Mouse (Mus musculus) cerebellum, adult 2 months (tissue): Measurements from ENCODE around the gene Gm11985. TPM values are rescaled to one million over a fixed set of nuclear protein-coding genes. Genes with fewer than 3 reads are reported as not detected.
A peak's percentile ranks its signal among the peaks of the same experiment; 100 is the strongest.

ENCODE experiments used
- DNase-seq, 2 experiments: peaks; one replicate each; pipeline ENCODE4 v3.0.0; 2021
- H3K27ac ChIP-seq: fragments of 200-500 bp; 2 replicates; pipeline ENCODE4 v1.5.1; 2012; ENCODE audit warnings: low read length, control low read depth, inconsistent platforms; ENCODE audit not compliant: insufficient read depth
- H3K27me3 ChIP-seq: fragments of 200-500 bp; 2 replicates; pipeline ENCODE4 v1.6.1; 2012; ENCODE audit warnings: inconsistent platforms, mild to moderate bottlenecking, low read length, moderate library complexity; ENCODE audit not compliant: control insufficient read depth, insufficient read depth
- H3K4me1 ChIP-seq: fragments of 200-500 bp; 2 replicates; pipeline ENCODE4 v1.6.1; 2011; ENCODE audit warnings: low read length; ENCODE audit not compliant: control insufficient read depth, insufficient read depth
- H3K4me3 ChIP-seq: fragments of 200-500 bp; replicated peaks from 2 replicates; pipeline ENCODE3; 2011; ENCODE audit warnings: mild to moderate bottlenecking, low read depth, low read length, control low read depth; ENCODE audit not compliant: insufficient read depth
- CTCF ChIP-seq: fragments of 200-500 bp; IDR thresholded peaks from 2 replicates; pipeline ENCODE4 v1.5.1; 2011; ENCODE audit warnings: low read depth, mild to moderate bottlenecking, control low read depth, low read length, moderate library complexity, borderline replicate concordance; ENCODE audit not compliant: insufficient read depth
- POLR2A ChIP-seq: fragments of 200-500 bp; IDR thresholded peaks from 2 replicates; pipeline ENCODE4 v1.6.1; 2011; ENCODE audit warnings: low read length, control low read depth, borderline replicate concordance; ENCODE audit not compliant: insufficient read depth
- WGBS: fragments of 180-500 bp; shearing (Covaris S2); methylation state at CpG from one replicate; pipeline ENCODE4 v1.1.7; 2018; 5-methylcytosine and 5-hydroxymethylcytosine counted together
- polyA plus RNA-seq: library from polyadenylated mRNA; depleted of rRNA; stranded (reverse); fragments of >200 nt; gene quantifications from 2 replicates; pipeline ENCODE4 v1.2.3, GENCODE M21; 2012; rRNA removed

Gene Gm11985
- polyA plus RNA-seq, 1 experiment = not detected

DNA sequence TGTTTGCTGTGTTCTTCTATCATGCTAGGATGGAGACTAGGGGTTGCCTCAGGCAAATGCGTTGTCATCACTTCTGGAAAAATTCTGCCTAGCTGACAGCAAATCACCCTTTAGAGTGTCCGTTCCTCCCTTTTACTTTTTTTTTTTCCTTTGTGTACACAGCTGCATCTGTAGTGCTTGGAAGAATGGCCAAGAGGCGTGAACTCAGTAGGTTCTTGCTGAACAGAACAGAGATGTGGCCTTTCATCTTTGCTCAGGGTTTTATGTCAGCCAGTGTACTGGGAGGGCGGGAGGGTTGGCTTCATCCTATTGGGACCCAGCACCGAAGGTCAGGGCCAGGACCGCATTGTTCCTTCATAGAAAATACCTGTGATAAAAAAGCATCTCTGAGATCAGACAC is 53.1 kb downstream of the Gm11985 start:
- TF ChIP-seq POLR2A (no peak), CTCF (no peak)
- Histone ChIP-seq H3K27me3 (no peaks in the 10 kb centered on the region), H3K4me1 (peaks cover 57% of the 10 kb centered on the region), H3K4me3 (no peak overlapping the region), H3K27ac (no peak overlapping the region)
- WGBS = 58% methylated on average over 6 of the region's 6 CpGs
- peak in 1 of 2 experiments; percentile 13 for DNase-seq

GRCm38 (mm10) chr11:7134319-7134718 is 54.0 kb downstream of the Gm11985 start:
- Histone ChIP-seq H3K4me1 (peaks cover 56% of the 10 kb centered on the region), H3K27ac (peak overlapping the region; percentile 34; the same call in 1 of the 2 replicates), H3K27me3 (no peaks in the 10 kb centered on the region), H3K4me3 (no peak overlapping the region)
- peak; percentile 45 to 46 for DNase-seq
- 14% methylated on average over 5 of the region's 5 CpGs for WGBS
- TF ChIP-seq POLR2A (no peak), CTCF (no peak)

DNA sequence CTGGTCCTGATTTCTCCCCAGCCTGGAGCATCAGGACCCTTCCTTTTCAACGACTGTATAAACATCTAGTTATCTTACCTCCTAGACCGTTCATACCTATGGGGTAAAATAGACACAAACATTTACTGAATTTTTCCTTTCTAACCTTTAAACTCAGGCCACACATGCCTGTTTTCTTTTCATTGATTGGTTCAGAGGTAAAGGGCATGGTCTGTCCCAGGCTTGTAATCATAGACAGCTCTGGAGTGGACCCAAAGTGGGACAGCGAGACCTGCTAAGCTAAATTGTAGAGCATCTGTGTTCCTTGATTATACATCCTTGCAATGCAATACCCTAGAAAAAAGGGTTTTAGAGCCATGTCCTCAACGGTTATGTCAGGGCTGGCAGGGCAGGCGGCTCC is 54.6 kb downstream of the Gm11985 start:
- H3K4me1 ChIP-seq = peaks cover 56% of the 10 kb centered on the region
- no peaks in the 10 kb centered on the region for H3K27me3 ChIP-seq
- TF ChIP-seq CTCF (no peak), POLR2A (no peak)
- 54% methylated on average over 5 of the region's 5 CpGs for WGBS
- H3K4me3 ChIP-seq = no peak overlapping the region
- peak overlapping the region; percentile 34 for H3K27ac ChIP-seq
- no peak for DNase-seq

Other genes with a start within 250 kb of the Gm11985 start
- gene Adcy1, start 125.1 kb downstream of the Gm11985 start, polyA plus RNA-seq = 258 and 326 TPM in 2 replicates
- 1.1 and 1.3 TPM in 2 replicates for gene Igfbp1, start 9.2 kb upstream of the Gm11985 start, polyA plus RNA-seq
- 11.0 and 15.1 TPM in 2 replicates for gene Igfbp3, start 25.4 kb upstream of the Gm11985 start, polyA plus RNA-seq